Mouse (Mus musculus) kidney, postnatal 25 days (tissue): ENCODE results near the gene Fank1.
"Not testable (repeated sequence)": the region's sequence is repeated elsewhere in the genome, so short reads cannot be mapped to it uniquely, and the experiment has no call there.

Experiments
- DNase-seq, 2 experiments: peaks; one replicate each; pipeline ENCODE4 v3.0.0; 2021; ENCODE audit warnings: mixed read lengths in 2 of 2

The Fank1 gene

GRCm38 (mm10) chr7:133842079-133842478 lies 65.4 kb downstream of the Fank1 start:
- no peak for DNase-seq

DNA sequence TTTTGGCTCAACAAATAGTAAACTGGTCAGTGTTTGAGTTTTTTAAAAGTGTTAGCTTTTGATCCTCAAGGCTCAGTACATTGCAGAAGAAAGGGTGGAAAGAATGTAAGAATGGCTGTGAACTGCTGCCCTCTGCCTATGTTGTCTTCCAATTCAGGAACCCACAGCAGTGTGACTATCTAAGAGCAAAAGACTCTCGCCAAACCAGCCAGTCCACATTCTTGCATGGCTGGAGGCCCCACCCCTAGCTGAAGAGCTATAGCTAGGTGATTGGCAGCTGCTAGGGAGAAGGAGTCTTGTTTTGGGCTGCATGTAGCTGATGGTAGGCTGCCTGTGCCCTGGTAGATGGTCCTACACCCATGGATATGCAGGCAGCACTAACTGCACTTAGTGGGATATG lies 70.5 kb downstream of the Fank1 start:
- DNase-seq: peak; percentile 27 to 50

- no peak for DNase-seq
Observed at GRCm38 (mm10) chr7:133848180-133848579, 71.5 kb downstream of the Fank1 start.

DNA sequence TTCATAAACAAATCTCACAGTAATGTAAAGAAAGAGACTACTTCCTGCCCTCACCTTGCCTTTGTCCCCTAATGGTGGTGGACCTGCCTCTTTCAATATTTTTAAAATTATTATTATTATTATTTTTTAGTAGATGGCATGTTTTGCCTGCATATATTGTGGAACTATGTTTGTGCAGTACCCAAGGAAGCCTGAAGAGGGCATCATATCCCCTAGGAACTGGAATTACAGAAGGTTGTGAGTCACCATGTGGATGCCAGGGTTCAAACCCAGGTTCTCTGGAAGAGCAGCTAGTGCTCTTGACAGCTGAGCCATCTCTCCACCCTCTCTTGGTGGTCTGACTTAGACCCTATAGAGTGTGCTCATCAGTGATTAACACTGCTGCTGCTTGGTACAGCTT lies 74.1 kb downstream of the Fank1 start:
- no peak for DNase-seq

GRCm38 (mm10) chr7:133856278-133856677 lies 79.6 kb downstream of the Fank1 start:
- peak; percentile 64 to 77 for DNase-seq

- no peak for DNase-seq
Observed at GRCm38 (mm10) chr7:133858506-133858905, 81.8 kb downstream of the Fank1 start.

GRCm38 (mm10) chr7:133859548-133859947 lies 82.9 kb downstream of the Fank1 start:
- DNase-seq: no peak

GRCm38 (mm10) chr7:133862233-133862632 lies 85.6 kb downstream of the Fank1 start:
- DNase-seq: no peak

- DNase-seq: no peak
Observed at GRCm38 (mm10) chr7:133862723-133863122, 86.1 kb downstream of the Fank1 start.

DNA sequence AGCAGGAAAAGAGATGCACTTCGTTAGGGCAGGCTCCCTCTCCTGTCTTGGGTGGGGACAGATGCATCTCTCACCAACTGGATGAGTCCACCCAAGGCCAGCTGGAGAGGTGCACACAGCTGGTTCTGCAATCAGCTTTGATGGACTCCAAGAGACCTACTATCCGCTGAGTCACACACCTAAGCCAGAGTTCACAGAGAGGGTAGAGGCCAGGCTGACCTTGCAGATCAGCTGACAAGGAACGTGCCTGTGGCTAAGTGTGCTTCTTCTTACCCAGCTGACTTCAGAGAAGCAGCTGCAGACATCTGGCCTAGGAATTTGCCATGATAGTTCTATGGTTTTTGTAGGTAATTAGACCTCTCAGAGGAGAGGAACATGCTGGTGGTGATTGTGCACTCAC lies 86.5 kb downstream of the Fank1 start:
- DNase-seq: no peak

DNA sequence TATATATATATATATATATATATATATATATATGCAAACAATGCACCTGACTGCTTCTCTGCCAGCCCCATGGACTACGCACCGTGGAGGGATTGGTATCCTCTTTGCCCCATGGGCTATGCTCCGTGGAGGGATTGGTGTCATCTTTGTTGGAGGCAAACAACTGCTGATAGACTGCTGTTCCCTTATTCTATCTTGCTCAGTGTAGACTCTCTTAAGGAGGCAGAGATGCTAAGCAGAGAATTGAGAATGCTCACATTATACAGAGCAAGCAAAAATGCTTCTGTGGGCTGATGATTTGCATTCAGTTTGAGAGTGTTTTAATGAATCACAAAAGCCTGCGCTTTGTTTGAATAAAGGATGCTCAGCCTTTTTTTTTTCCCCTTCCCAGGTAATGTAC lies 87.0 kb downstream of the Fank1 start:
- DNase-seq: no peak

DNA sequence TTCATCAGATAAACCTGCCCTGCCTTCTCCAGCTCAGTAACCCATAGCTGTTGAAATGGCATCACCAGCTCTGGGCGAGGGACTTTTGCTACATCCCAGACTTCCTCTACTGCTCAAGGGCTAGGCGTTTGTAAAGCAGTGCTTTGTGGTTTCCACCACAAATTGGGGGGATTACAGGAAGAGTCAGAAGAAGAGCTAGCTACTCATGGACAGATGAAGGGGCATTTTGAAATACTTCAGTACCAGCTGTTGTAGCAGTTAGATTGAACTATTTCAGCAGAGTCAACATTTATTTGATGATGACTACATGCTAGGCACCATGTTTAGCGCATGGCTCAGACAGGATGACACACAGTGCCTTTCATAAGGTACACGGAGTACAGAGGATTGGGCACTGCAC lies 93.6 kb downstream of the Fank1 start:
- DNase-seq: no peak

GRCm38 (mm10) chr7:133872701-133873100 lies 96.0 kb downstream of the Fank1 start:
- DNase-seq: no peak

GRCm38 (mm10) chr7:133876139-133876538 lies 99.5 kb downstream of the Fank1 start:
- no peak for DNase-seq

GRCm38 (mm10) chr7:133876646-133877342 lies 100.1 kb downstream of the Fank1 start:
- DNase-seq: no peak

- DNase-seq: no peak
Observed at GRCm38 (mm10) chr7:133879761-133880160, 103.1 kb downstream of the Fank1 start.

GRCm38 (mm10) chr7:133884759-133885431 lies 108.2 kb downstream of the Fank1 start:
- DNase-seq: not testable (repeated sequence)

DNA sequence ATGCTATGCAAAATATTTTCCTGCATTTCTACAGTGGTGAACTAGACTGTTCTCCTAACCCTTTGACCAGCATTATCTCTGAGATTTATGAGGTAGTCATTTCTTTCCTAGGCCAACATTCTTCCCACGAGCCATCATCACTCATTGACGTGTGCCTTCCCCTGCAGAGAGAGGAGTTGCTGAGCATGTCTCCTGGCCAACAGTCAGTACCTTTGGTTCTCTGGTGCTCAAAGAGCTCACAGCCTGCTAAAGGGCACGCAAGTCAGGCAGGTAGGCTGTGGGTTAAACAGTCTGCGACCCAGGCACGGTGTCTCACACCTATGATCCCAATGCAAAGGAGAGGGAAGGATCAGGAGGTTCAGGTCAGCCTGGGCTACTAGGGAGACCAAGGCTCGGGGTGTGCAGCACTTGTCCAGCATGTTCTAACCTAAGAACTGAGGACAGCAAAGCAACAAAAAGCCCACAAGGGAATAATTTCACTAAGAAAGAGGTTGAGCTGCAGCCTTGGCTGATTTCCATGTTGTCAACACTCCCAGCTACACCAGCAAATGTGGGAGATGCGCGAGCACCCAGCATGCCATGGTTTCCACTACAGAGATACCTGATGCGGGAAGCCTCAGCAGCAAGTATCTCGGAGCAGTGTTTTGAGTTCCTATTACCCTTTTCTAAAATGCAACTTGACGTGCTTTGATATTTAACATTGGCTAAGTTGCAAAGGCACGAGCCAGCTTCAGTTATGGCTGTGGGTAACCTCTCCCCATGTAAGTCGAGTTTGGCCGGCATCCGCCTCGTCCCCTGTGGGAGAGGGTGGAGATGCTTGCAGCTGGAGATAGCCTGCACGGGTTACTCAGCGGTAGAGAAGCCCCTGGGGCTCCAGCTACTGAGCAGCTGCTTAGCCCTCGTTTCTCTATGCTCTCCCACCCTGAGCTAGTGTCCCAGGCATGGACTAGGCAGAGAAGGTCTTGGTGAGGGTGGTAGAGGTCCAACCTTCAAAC lies 112.6 kb downstream of the Fank1 start:
- no peak for DNase-seq

DNA sequence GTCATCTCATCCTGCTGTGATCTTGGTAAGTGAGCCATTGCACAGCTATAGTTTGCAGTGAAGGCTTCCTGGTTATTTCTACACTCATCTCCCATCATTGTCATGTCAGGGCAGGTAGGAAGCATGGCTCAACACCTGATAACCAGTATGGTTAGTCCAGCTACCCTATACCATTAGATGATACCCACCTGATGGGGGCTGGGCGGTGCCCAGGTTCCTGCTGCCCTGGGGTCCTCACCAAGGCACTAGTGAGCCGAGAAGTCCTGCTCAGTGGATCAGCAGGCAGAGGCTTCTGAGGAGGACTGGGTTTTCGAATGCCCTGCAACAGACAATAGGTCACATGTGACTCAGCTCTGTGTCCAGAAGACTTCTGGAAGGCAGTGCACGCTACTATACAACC lies 113.3 kb downstream of the Fank1 start:
- DNase-seq: no peak

DNA sequence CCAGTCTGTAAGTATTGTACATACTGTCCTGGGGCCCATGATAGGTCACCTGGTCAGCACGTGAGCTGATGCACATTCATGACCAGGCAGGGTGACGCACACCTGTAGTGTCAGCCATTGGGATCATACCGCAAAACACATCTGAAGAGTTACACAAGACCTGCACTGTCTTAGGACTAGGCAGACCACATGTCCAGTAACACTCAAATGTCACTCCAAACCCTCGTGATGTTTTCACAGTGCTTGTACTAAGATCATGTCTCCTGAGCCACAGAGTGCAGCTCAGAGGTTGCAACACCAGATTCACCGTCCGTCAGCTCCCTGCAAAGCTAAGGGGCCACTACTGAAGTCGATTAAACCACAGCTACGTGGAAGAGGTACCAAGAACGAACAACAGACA lies 114.6 kb downstream of the Fank1 start:
- no peak for DNase-seq

DNA sequence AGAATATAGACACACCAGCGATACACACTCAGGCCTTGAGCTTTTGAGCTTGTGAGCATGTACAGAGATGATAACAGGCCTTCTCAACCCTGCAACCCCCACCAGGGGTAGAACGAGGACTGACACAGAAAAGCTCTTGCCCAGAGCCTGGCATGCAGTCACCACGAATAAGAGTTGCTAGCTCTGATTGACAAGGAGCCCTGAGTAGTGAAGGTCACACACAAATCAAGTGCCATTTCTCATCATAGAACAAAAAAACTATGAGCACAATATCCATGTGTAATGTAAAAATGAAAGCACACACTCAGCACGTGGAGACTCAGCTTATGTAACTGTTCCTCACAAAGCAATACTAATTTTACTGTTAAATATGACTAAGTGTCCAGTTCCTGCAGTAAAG lies 115.1 kb downstream of the Fank1 start:
- no peak for DNase-seq

GRCm38 (mm10) chr7:133899391-133899790 lies 122.7 kb downstream of the Fank1 start:
- no peak for DNase-seq

DNA sequence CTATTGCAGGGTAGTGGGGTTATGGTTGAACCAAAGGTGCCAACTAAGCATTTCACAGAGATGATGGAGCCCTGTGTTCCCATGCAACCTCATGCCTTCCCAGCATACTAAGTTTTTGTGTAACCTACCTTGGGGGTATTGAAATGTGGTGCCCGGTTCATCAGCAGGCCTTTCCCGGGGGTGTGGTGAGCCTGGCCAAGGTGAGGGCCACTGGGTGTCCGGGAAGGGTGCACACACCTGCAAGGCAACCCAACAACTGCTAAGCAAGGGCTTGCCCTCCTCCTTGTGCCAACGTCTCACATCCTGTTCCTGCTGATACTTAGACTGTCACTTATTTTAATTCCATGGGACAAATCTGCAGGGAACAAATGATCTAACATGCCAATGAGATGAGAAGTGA lies 132.3 kb downstream of the Fank1 start:
- DNase-seq: no peak
